Mouse (Mus musculus) heart, adult 2 months (tissue): ENCODE measurements around the gene Gm9844. TPM values are rescaled to one million over a fixed set of nuclear protein-coding genes. Genes with fewer than 3 reads are reported as not detected.

ENCODE experiments used
- DNase-seq, 2 experiments: peaks; one replicate each; pipeline ENCODE4 v3.0.0; 2021
- H3K27ac ChIP-seq: fragments of 200-600 bp; 2 replicates; pipeline ENCODE4 v1.8.1; 2022
- H3K27me3 ChIP-seq: fragments of 200-500 bp; 2 replicates; pipeline ENCODE4 v1.6.1; 2012; ENCODE audit warnings: mild to moderate bottlenecking, low read length, inconsistent platforms, mixed read lengths; ENCODE audit not compliant: control insufficient read depth, insufficient read depth
- H3K36me3 ChIP-seq: fragments of 200-500 bp; 2 replicates; pipeline ENCODE4 v1.6.1; 2012; ENCODE audit warnings: low read length, inconsistent platforms; ENCODE audit not compliant: control insufficient read depth, insufficient read depth
- H3K4me1 ChIP-seq: fragments of 200-500 bp; 2 replicates; pipeline ENCODE4 v1.6.1; 2011; ENCODE audit warnings: low read length; ENCODE audit not compliant: control insufficient read depth, insufficient read depth
- H3K4me3 ChIP-seq: fragments of 200-600 bp; 2 replicates; pipeline ENCODE4 v1.8.1; 2022
- H3K79me2 ChIP-seq: fragments of 200-500 bp; replicated peaks from 2 replicates; pipeline ENCODE4 v1.6.1; 2012; ENCODE audit warnings: mild to moderate bottlenecking, inconsistent platforms, low read length, moderate library complexity, mixed read lengths; ENCODE audit not compliant: control insufficient read depth, insufficient read depth
- H3K9ac ChIP-seq: fragments of 200-500 bp; 2 replicates; pipeline ENCODE4 v1.6.1; 2012; ENCODE audit warnings: low read depth, mild to moderate bottlenecking, control low read depth, inconsistent platforms, low read length, mixed read lengths
- CTCF ChIP-seq: fragments of 200-600 bp; IDR thresholded peaks from 2 replicates; pipeline ENCODE4 v1.8.1; 2022; ENCODE audit warnings: antibody characterized with exemption, mild to moderate bottlenecking, moderate library complexity
- EP300 ChIP-seq: fragments of 200-500 bp; IDR thresholded peaks from 2 replicates; pipeline ENCODE4 v1.6.1; 2011; ENCODE audit warnings: low read depth, low read length, control low read depth; ENCODE audit not compliant: insufficient read depth
- POLR2A ChIP-seq: fragments of 200-500 bp; IDR thresholded peaks from 2 replicates; pipeline ENCODE4 v1.6.1; 2011; ENCODE audit warnings: mild to moderate bottlenecking, low read depth, low read length, control low read depth; ENCODE audit not compliant: insufficient read depth
- WGBS: fragments of 180-500 bp; shearing (Covaris S2); methylation state at CpG from one replicate; pipeline ENCODE4 v1.1.7; 2018; 5-methylcytosine and 5-hydroxymethylcytosine counted together
- intact Hi-C: fragments of 180-260 bp; cut with DNase I; formaldehyde crosslinking; loops from one replicate; pipeline ENCODE4 v1.15.1; 2025
- polyA plus RNA-seq: library from polyadenylated mRNA; depleted of rRNA; stranded (reverse); fragments of >200 nt; gene quantifications from 2 replicates; pipeline ENCODE4 v1.2.3, GENCODE M21; 2012
- total RNA-seq, 2 experiments: library from RNA; stranded (reverse); gene quantifications; 2 replicates each; pipeline ENCODE4 v1.2.3; 2021

The Gm9844 gene
- total and polyA plus RNA-seq, 3 experiments: 0.68 TPM; not detected in 2

- 22% methylated on average over 6 of the region's 6 CpGs for WGBS
- Histone ChIP-seq H3K4me1 (no peaks in the 10 kb centered on the region), H3K27me3 (no peaks in the 10 kb centered on the region), H3K27ac (no peak overlapping the region), H3K36me3 (no peaks in the 10 kb centered on the region), H3K4me3 (no peak overlapping the region), H3K9ac (no peak overlapping the region), H3K79me2 (no peaks in the 10 kb centered on the region)
- TF ChIP-seq POLR2A (no peak), CTCF (no peak), EP300 (no peak)
- intact Hi-C loops: no loop called here
- DNase-seq: no peak
Observed at GRCm38 (mm10) chr7:24850899-24851303, 11.1 kb upstream of the Gm9844 start.

DNA sequence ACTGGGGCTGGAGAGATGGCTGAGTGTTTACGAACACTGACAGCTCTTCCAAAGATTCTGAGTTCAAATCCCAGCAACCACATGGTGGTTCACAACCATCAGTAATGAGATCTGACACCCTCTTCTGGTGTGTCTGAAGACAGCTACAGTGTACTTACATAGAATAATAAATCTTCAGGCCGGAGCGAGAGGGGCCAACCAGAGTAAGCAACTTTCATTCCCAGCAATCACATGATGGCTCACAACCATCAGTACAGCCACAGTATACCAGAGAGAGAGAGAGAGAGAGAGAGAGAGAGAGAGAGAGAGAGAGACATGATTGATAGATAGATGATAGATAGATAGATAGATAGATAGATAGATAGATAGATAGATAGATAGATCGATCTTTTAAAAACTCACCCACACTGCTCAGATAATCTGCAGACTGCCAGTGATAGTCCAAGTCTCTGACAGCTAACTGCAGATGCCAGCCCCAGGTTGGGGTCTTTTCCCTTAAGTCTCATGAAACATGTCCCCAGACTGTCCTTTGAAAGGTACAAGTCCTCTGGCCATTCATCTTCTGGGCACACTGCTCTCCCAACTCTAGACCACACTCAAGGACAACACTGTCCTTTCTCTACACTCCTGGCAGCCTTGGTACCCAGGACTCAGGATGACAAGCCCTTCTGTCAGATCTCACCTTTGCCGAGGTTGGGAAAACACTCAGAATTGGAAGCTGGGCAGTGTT is 10.3 kb upstream of the Gm9844 start:
- Histone ChIP-seq H3K27ac (no peak overlapping the region), H3K9ac (no peak overlapping the region)

GRCm38 (mm10) chr7:24852557-24853232 is 9.3 kb upstream of the Gm9844 start:
- no peaks in the 10 kb centered on the region for H3K79me2 ChIP-seq
- no peak for DNase-seq
- H3K36me3 ChIP-seq: no peaks in the 10 kb centered on the region
- H3K4me3 ChIP-seq: no peak overlapping the region
- H3K4me1 ChIP-seq: no peaks in the 10 kb centered on the region
- WGBS: 58% methylated on average over 8 of the region's 8 CpGs
- no peaks in the 10 kb centered on the region for H3K27me3 ChIP-seq
- H3K27ac ChIP-seq: no peak overlapping the region
- TF ChIP-seq POLR2A (no peak), CTCF (no peak), EP300 (no peak)
- intact Hi-C loops: no loop called here
- H3K9ac ChIP-seq: no peak overlapping the region

More for the DNA sequence above, 10.3 kb upstream of the Gm9844 start:
- TF ChIP-seq CTCF (no peak), EP300 (no peak), POLR2A (no peak)
- H3K79me2 ChIP-seq: no peaks in the 10 kb centered on the region
- no peaks in the 10 kb centered on the region for H3K4me1 ChIP-seq
- H3K36me3 ChIP-seq: no peaks in the 10 kb centered on the region
- H3K4me3 ChIP-seq: no peak overlapping the region
- H3K27me3 ChIP-seq: no peaks in the 10 kb centered on the region
- intact Hi-C loops: no loop called here
- 79% methylated on average over 5 of the region's 5 CpGs for WGBS
- no peak for DNase-seq

DNA sequence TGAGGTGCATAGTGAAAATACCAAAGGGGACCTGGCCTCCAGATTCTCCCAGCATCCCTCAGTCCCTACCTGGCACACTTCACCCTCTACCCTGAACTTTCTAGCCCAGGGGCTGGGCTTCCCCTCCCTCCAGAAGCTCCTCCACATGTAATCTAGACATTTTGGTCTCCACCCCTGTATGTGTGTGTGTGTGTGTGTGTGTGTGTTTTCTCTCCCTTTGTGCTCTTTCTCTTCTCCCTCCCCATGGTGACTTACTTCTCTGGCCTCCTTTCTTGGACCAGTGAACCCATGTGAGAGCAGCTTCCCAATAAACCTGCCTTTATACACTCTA is 8.8 kb upstream of the Gm9844 start:
- Histone ChIP-seq H3K27me3 (no peaks in the 10 kb centered on the region), H3K36me3 (no peaks in the 10 kb centered on the region), H3K4me3 (no peak overlapping the region), H3K4me1 (no peaks in the 10 kb centered on the region), H3K79me2 (no peaks in the 10 kb centered on the region), H3K9ac (no peak overlapping the region), H3K27ac (no peak overlapping the region)
- TF ChIP-seq EP300 (no peak), CTCF (no peak), POLR2A (no peak)
- intact Hi-C loops: no loop called here
- DNase-seq: no peak

DNA sequence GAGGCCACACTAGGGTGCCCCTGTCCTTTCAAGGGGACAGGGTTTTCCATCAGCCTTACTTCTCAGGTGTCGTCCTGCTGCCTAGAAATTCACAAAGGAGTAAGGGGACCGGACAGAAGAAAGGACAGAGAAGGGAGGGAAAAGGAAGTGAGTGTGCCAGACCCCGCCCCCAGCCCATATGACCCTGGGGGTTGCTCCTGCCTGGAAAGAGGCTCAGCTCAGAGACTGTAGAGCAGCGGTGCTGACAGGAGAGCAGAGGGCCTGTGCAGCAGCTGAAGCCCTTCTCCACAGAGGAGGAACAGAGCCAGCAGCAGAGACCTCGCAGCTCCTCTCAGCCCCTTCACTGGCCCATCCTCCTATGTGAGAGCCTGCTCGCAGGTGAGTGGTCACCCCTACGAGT is 8.3 kb upstream of the Gm9844 start:
- intact Hi-C loops: no loop called here

DNA sequence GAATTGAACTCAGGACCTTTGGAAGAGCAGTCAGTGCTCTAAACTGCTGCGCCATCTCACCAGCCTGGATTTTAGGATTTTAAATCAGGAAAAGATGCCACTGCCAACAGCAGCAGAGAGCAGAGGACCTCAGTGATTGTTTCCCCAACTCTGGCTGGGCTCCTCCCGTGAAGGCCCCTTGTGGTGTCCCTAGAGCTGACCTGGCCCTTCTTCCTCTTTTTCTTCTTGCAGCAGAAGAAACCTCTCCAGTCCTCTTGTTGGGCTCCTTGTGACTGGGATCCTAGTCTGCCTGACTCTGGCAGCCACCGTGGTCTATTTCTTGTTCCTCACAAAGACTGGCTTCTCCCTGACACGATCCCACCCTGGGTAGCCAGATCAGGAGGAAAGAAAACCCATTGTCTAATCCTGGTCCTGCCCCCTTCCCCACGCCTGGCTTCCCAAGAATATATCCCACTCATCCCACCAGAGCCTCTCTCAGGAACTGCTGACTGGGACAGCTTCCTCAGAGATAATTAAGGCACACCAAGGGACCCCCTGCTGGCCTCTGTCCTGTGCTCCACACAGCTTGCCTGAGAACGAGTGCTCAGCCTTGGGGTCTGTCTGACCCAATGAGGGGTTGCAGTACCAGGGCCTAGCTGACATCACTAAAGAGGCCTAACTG is 5.4 kb upstream of the Gm9844 start:
- Histone ChIP-seq H3K27ac (no peak overlapping the region), H3K4me3 (no peak overlapping the region), H3K4me1 (no peaks in the 10 kb centered on the region), H3K36me3 (no peaks in the 10 kb centered on the region), H3K27me3 (no peaks in the 10 kb centered on the region), H3K79me2 (no peaks in the 10 kb centered on the region), H3K9ac (no peak overlapping the region)
- 37% methylated on average over 6 of the region's 6 CpGs for WGBS
- no peak for DNase-seq
- no peak for TF ChIP-seq EP300
- intact Hi-C loops: no loop called here

More for the DNA sequence above, 8.3 kb upstream of the Gm9844 start:
- Histone ChIP-seq H3K27ac (no peak overlapping the region), H3K27me3 (no peaks in the 10 kb centered on the region), H3K9ac (no peak overlapping the region), H3K79me2 (no peaks in the 10 kb centered on the region), H3K4me1 (no peaks in the 10 kb centered on the region), H3K4me3 (no peak overlapping the region), H3K36me3 (no peaks in the 10 kb centered on the region)
- DNase-seq: no peak
- TF ChIP-seq EP300 (no peak), CTCF (no peak), POLR2A (no peak)
- WGBS: 26% methylated on average over 7 of the region's 7 CpGs
